ENCODE assay signal across 19 mouse cellular contexts in the genomic region with DNA sequence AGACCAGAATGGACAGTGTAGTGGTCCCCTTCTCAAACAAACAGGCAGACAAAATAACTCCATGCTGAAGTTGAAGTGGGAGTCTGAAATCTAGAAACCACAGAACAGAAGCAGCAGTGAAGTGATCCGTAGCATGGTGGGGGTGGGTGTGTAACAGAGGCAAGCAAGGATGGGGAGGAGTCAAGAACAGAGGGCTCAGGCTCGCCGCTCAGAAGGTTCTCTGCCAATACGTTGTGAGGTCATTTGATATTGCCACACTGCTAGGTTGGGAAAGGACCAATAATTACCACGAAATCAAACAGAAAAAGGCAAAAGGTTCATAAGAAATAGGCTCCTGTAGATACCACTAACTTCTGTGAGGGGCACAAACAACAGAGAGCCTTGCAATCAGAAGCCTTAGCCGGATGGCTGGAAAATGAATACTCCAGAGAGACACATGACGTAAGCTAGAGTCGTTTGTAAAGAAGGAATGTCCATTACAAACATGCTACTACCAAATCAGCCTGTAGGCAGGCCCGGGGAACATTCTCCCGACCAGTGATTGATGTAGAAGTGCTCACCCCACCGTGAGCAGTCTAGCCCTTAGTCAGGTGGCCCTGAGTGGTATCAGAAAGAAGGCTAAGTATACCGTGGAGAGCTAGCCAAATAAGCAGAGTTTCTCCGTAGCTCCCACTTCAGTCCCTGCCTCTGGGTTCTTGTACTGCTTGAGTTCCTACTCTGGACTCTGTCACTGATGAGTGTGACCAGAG. TPM values are rescaled to one million over a fixed set of nuclear protein-coding genes. Genes with fewer than 3 reads are reported as not detected.
DNase-seq lines count a peak whose midpoint lies in the region; ATAC-seq and TF ChIP-seq lines count a peak whose summit lies in the region.
"Had no signal": no experiment of that assay in that cellular context is flagged by ENCODE, and none has a peak within 500 bp of the region (broad histone marks: within the 10 kb centered on the region; RNA-seq: fewer than 3 reads in every experiment).

No protein-coding gene starts in this region.

- dilution Hi-C loops in CH12.LX (cut with MboI; ENCODE audit: extremely low pct_ligation_motif_present, extremely low pct_unique_long_range_greater_than_20kb, low sequenced_read_pairs) = no loop called here

- H3K27me3 ChIP-seq in heart, embryonic 16.5 days (ENCODE audit: control insufficient read depth, insufficient read depth, low read length) = no peaks in the 10 kb centered on the region
- no peaks in the 10 kb centered on the region for H3K27me3 ChIP-seq in CH12.LX (replicated peaks)
- H3K27me3 ChIP-seq in hindbrain, embryonic 13.5 days = no peaks in the 10 kb centered on the region
- H3K27me3 ChIP-seq: embryonic facial prominence, embryonic 15.5 days; forebrain, embryonic 15.5 days; midbrain, embryonic 13.5 days; neural tube, embryonic 12.5 days had no signal

- no peaks in the 10 kb centered on the region for H3K36me3 ChIP-seq in heart, embryonic 16.5 days (ENCODE audit: control insufficient read depth, insufficient read depth)
- H3K36me3 ChIP-seq in CH12.LX (replicated peaks in 1 of 2; ENCODE audit: control insufficient read depth in 1 of 2, insufficient read depth in 1 of 2, low read length in 1 of 2) = peaks cover 0 to 6% of the 10 kb centered on the region in 2 experiments
- peaks cover 48% of the 10 kb centered on the region for H3K36me3 ChIP-seq in hindbrain, embryonic 13.5 days
- H3K36me3 ChIP-seq: embryonic facial prominence, embryonic 15.5 days had no signal

- TF ChIP-seq EP300 in CH12.LX (IDR thresholded peaks at IDR 0.05; ENCODE audit: low read length) = peak; percentile 38

- peak; percentile 27 for DNase-seq in cerebellum, adult 11-12 months
- DNase-seq in cerebellum, adult 8-10 months = no peak
- DNase-seq in heart, adult 9 months (ENCODE audit: low spot score in 2 of 2) = no peak
- DNase-seq in CH12.LX (ENCODE audit: extremely low read depth) = peak; percentile 63
- DNase-seq in lung, postnatal 25 days (ENCODE audit: low spot score) = peak; percentile 50
- DNase-seq in urinary bladder, postnatal 36 days (ENCODE audit: low spot score in 2 of 2) = no peak
- DNase-seq: cerebellum, adult 18-20 months; gastrocnemius, postnatal 14 days; kidney, postnatal 36 days; right cerebral cortex, adult 18-20 months; thymus, postnatal 25 days had no signal

- in situ Hi-C loops in CH12.LX (cut with MboI; ENCODE audit: low pct_ligation_motif_present, low pct_unique_long_range_greater_than_20kb, low sequenced_read_pairs) = no loop called here

- H3K4me2 ChIP-seq in heart, embryonic 16.5 days (ENCODE audit: low read depth, low read length) = peak overlapping the region; percentile 22
- peak overlapping the region; percentile 1; the same call in 1 of the 2 replicates for H3K4me2 ChIP-seq in CH12.LX (ENCODE audit: insufficient read depth, low read depth, poor library complexity, severe bottlenecking)
- H3K4me2 ChIP-seq in hindbrain, embryonic 13.5 days = no peak overlapping the region
- H3K4me2 ChIP-seq: embryonic facial prominence, embryonic 15.5 days; forebrain, embryonic 15.5 days; liver, embryonic 11.5 days; midbrain, embryonic 13.5 days; neural tube, embryonic 12.5 days had no signal

- no peaks in the 10 kb centered on the region for H3K9me3 ChIP-seq in heart, embryonic 16.5 days (replicated peaks; ENCODE audit: control insufficient read depth, low read length)
- no peaks in the 10 kb centered on the region for H3K9me3 ChIP-seq in CH12.LX (replicated peaks; ENCODE audit: low read length)
- H3K9me3 ChIP-seq in hindbrain, embryonic 13.5 days = no peaks in the 10 kb centered on the region
- H3K9me3 ChIP-seq: embryonic facial prominence, embryonic 15.5 days; forebrain, embryonic 15.5 days; midbrain, embryonic 13.5 days; neural tube, embryonic 12.5 days had no signal

- no peak overlapping the region for H3K4me3 ChIP-seq in heart, embryonic 16.5 days (ENCODE audit: low read length)
- no peak overlapping the region for H3K4me3 ChIP-seq in CH12.LX (replicated peaks in 1 of 3; ENCODE audit: low read depth in 2 of 3, low read length in 2 of 3, poor library complexity in 1 of 3)
- no peak overlapping the region for H3K4me3 ChIP-seq in hindbrain, embryonic 13.5 days
- H3K4me3 ChIP-seq: embryonic facial prominence, embryonic 15.5 days; forebrain, embryonic 15.5 days; midbrain, embryonic 13.5 days; neural tube, embryonic 12.5 days had no signal

- no peak for TF ChIP-seq POLR2A in CH12.LX (IDR thresholded peaks at IDR 0.05; ENCODE audit: low read depth, low read length)

- no peak for TF ChIP-seq CTCF in CH12.LX (conservative IDR thresholded peaks at IDR 0.05 in 1 of 2, IDR thresholded peaks at IDR 0.05 in 1 of 2; ENCODE audit: low read depth in 2 of 2, low read length in 2 of 2)

- no peak overlapping the region for H3K9ac ChIP-seq in heart, embryonic 16.5 days (ENCODE audit: low read length)
- no peak overlapping the region for H3K9ac ChIP-seq in CH12.LX (ENCODE audit: insufficient read depth, low read depth)
- no peak overlapping the region for H3K9ac ChIP-seq in hindbrain, embryonic 13.5 days
- H3K9ac ChIP-seq: embryonic facial prominence, embryonic 15.5 days; forebrain, embryonic 15.5 days; midbrain, embryonic 13.5 days; neural tube, embryonic 12.5 days had no signal

- WGBS in heart, embryonic 16.5 days = 35% methylated on average over 13 of the region's 13 CpGs
- 76% methylated on average over 13 of the region's 13 CpGs for WGBS in hindbrain, embryonic 13.5 days

- no peaks in the 10 kb centered on the region for H3K79me2 ChIP-seq in CH12.LX (replicated peaks; ENCODE audit: control insufficient read depth, extremely low read depth, insufficient read depth, poor library complexity, severe bottlenecking)

- peak; percentile 66 for ATAC-seq in heart, embryonic 16.5 days (replicated peaks; ENCODE audit: extremely low read depth, insufficient read depth, low FRiP score)
- ATAC-seq in hindbrain, embryonic 13.5 days (ENCODE audit: low FRiP score) = no peak
- ATAC-seq: forebrain, embryonic 15.5 days; hindbrain, postnatal 0 days; midbrain, embryonic 13.5 days had no signal

- H3K27ac ChIP-seq in heart, embryonic 16.5 days (ENCODE audit: low read length) = peak overlapping the region; percentile 57
- H3K27ac ChIP-seq in CH12.LX (ENCODE audit: insufficient read depth, low read depth) = no peak overlapping the region
- H3K27ac ChIP-seq in hindbrain, embryonic 13.5 days = no peak overlapping the region
- H3K27ac ChIP-seq: embryonic facial prominence, embryonic 15.5 days; forebrain, embryonic 15.5 days; hindbrain, postnatal 0 days; midbrain, embryonic 13.5 days; neural tube, embryonic 12.5 days had no signal

- H3K4me1 ChIP-seq in heart, embryonic 16.5 days (ENCODE audit: control insufficient read depth, insufficient read depth, low read length) = peaks cover 6% of the 10 kb centered on the region; the same call in 1 of the 2 replicates
- H3K4me1 ChIP-seq in CH12.LX (ENCODE audit: control insufficient read depth in 1 of 2, insufficient read depth in 2 of 2) = peaks cover 4 to 27% of the 10 kb centered on the region in 2 experiments
- no peaks in the 10 kb centered on the region for H3K4me1 ChIP-seq in hindbrain, embryonic 13.5 days (replicated peaks)
- H3K4me1 ChIP-seq: embryonic facial prominence, embryonic 15.5 days; midbrain, embryonic 13.5 days; neural tube, embryonic 12.5 days had no signal

- no peak for TF ChIP-seq RAD21 in CH12.LX (IDR thresholded peaks at IDR 0.05; ENCODE audit: low read depth, low read length)

TF ChIP-seq in CH12.LX, 34 proteins besides CTCF, POLR2A, EP300 and RAD21:
- no peak for TF ChIP-seq MEF2A (IDR thresholded peaks at IDR 0.05; ENCODE audit: borderline replicate concordance, low read depth, low read length)
- no peak for TF ChIP-seq USF1 (IDR thresholded peaks at IDR 0.05; ENCODE audit: low read depth, low read length)
- peak; percentile 34; the same call in 1 of the 2 replicates for TF ChIP-seq CHD2 (IDR thresholded peaks at IDR 0.05; ENCODE audit: low read length)
- TF ChIP-seq IRF4 (IDR thresholded peaks at IDR 0.05; ENCODE audit: low read depth, low read length) = no peak
TF ChIP-seq in CH12.LX: peak in this region for 1.

RNA-seq across cellular contexts. Expression of gene Arl5a, which starts 52.3 kb away (rescaled TPM):
- polyA plus RNA-seq in heart, embryonic 16.5 days (2015; fragmentation: Nextera tagmentation; extraction: Ambion mirVana) = 43.2 and 45.7 TPM in 2 replicates
- total RNA-seq in CH12.LX (2012; rRNA removed) (16.3 and 17.8 TPM in 2 replicates), CH12.LX (2014; rRNA removed) (65.2 and 71.3 TPM in 2 replicates)
- 34.7 and 36.0 TPM in 2 replicates for polyA plus RNA-seq in CH12.LX (2012; ENCODE audit: insufficient read length, low read depth)
- polyA plus RNA-seq in hindbrain, embryonic 13.5 days (2015; fragmentation: Nextera tagmentation; extraction: Ambion mirVana) = 39.9 and 40.2 TPM in 2 replicates

Comparison
In these comparisons a context has a peak if more than half of its experiments do, and no peak if none do; other contexts are left out.
1. DNase-seq: peak in cerebellum, adult 11-12 months (single experiment), CH12.LX (single experiment) and lung, postnatal 25 days (single experiment); none in cerebellum, adult 8-10 months (single experiment), heart, adult 9 months (0 of 2) and urinary bladder, postnatal 36 days (0 of 2).